Mouse (Mus musculus): ENCODE data around the gene Nemf.

Nemf gene

GRCm38 (mm10) chr12:69304051-69304450 is 52.9 kb downstream of the Nemf start:
- DNase-seq (ENCODE audit: low read depth): no peak

GRCm38 (mm10) chr12:69302171-69302570 is 54.8 kb downstream of the Nemf start:
- no peak for DNase-seq (ENCODE audit: low read depth)

- DNase-seq (ENCODE audit: low read depth): no peak
Observed at GRCm38 (mm10) chr12:69300391-69300790, 56.6 kb downstream of the Nemf start.

GRCm38 (mm10) chr12:69299831-69300230 is 57.1 kb downstream of the Nemf start:
- DNase-seq (ENCODE audit: low read depth): no peak

- no peak for DNase-seq (ENCODE audit: low read depth)
Observed at GRCm38 (mm10) chr12:69299231-69299630, 57.7 kb downstream of the Nemf start.

GRCm38 (mm10) chr12:69298281-69298680 is 58.7 kb downstream of the Nemf start:
- no peak for DNase-seq (ENCODE audit: low read depth)

GRCm38 (mm10) chr12:69297411-69298150 is 59.4 kb downstream of the Nemf start:
- DNase-seq (ENCODE audit: low read depth): no peak

- peak; percentile 51 for DNase-seq (ENCODE audit: low read depth)
Observed at GRCm38 (mm10) chr12:69296511-69297410, 60.2 kb downstream of the Nemf start, which contains the start of gene Klhdc2. Gene Klhdc2 (plus strand): TSS chr12:69296681.

- DNase-seq (ENCODE audit: low read depth): no peak
Observed at GRCm38 (mm10) chr12:69295651-69296050, 61.3 kb downstream of the Nemf start.

- DNase-seq (ENCODE audit: low read depth): no peak
Observed at GRCm38 (mm10) chr12:69294936-69295335, 62.0 kb downstream of the Nemf start.

GRCm38 (mm10) chr12:69293815-69294214 is 63.1 kb downstream of the Nemf start:
- peak; percentile 86 for DNase-seq (ENCODE audit: low read depth)

- no peak for DNase-seq (ENCODE audit: low read depth)
Observed at GRCm38 (mm10) chr12:69292401-69292800, 64.6 kb downstream of the Nemf start.

GRCm38 (mm10) chr12:69288699-69289098 is 68.3 kb downstream of the Nemf start:
- no peak for DNase-seq (ENCODE audit: low read depth)

- DNase-seq (ENCODE audit: low read depth): no peak
Observed at GRCm38 (mm10) chr12:69287535-69287934, 69.4 kb downstream of the Nemf start.

GRCm38 (mm10) chr12:69283146-69283545 is 73.8 kb downstream of the Nemf start:
- DNase-seq (ENCODE audit: low read depth): no peak

GRCm38 (mm10) chr12:69280915-69281314 is 76.0 kb downstream of the Nemf start:
- no peak for DNase-seq (ENCODE audit: low read depth)

- DNase-seq (ENCODE audit: low read depth): no peak
Observed at GRCm38 (mm10) chr12:69279931-69280469, 77.0 kb downstream of the Nemf start.

- no peak for DNase-seq (ENCODE audit: low read depth)
Observed at GRCm38 (mm10) chr12:69268956-69269355, 88.0 kb downstream of the Nemf start.

- DNase-seq (ENCODE audit: low read depth): no peak
Observed at GRCm38 (mm10) chr12:69267956-69268632, 88.9 kb downstream of the Nemf start.

- DNase-seq (ENCODE audit: low read depth): no peak
Observed at GRCm38 (mm10) chr12:69265031-69265430, 91.9 kb downstream of the Nemf start.

GRCm38 (mm10) chr12:69262251-69262650 is 94.7 kb downstream of the Nemf start:
- no peak for DNase-seq (ENCODE audit: low read depth)
